In the genomic region with DNA sequence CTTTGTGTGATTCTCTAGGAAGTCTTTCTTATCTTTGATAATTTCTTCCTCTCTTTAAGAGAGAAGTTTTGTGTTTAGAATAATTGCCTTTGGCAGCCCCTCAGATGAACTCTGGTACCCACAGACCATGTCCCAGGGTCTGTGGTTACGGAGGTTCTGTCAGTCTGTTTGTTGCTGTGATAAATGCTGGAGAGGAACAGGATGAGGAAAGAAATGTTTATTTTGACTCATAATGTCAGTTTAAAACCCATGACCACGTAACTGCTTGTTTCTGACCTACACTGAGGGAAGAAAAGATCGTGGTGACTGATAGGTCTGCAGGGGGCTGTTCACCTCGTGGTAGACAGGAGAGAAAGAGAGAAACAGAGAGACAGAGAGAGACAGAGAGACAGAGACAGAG, we compare ENCODE assay signal across 16 mouse cellular contexts. TPM values are rescaled to one million over a fixed set of nuclear protein-coding genes. Genes with fewer than 3 reads are reported as not detected.
A peak's percentile ranks its signal among the peaks of the same experiment; 100 is the strongest.
DNase-seq lines count a peak whose midpoint lies in the region; ATAC-seq and TF ChIP-seq lines count a peak whose summit lies in the region.
"Had no signal": no experiment of that assay in that cellular context is flagged by ENCODE, and none has a peak within 500 bp of the region (broad histone marks: within the 10 kb centered on the region; RNA-seq: fewer than 3 reads in every experiment).

No protein-coding gene starts in this region.

- no peaks in the 10 kb centered on the region for H3K9me3 ChIP-seq in lung, embryonic 15.5 days
- H3K9me3 ChIP-seq in hindbrain, embryonic 14.5 days (ENCODE audit: control insufficient read depth, low read length), result no peaks in the 10 kb centered on the region
- no peaks in the 10 kb centered on the region for H3K9me3 ChIP-seq in neural tube, embryonic 12.5 days
- H3K9me3 ChIP-seq: limb, embryonic 12.5 days had no signal

- peaks cover 16% of the 10 kb centered on the region for H3K4me1 ChIP-seq in lung, embryonic 15.5 days
- H3K4me1 ChIP-seq in hindbrain, embryonic 14.5 days (replicated peaks; ENCODE audit: control insufficient read depth, insufficient read depth, low read length), result peaks cover 8% of the 10 kb centered on the region; the same call in 1 of the 2 replicates
- peaks cover 10% of the 10 kb centered on the region; the same call in 1 of the 2 replicates for H3K4me1 ChIP-seq in neural tube, embryonic 12.5 days
- no peaks in the 10 kb centered on the region for H3K4me1 ChIP-seq in thymus, adult 2 months (replicated peaks; ENCODE audit: control insufficient read depth, insufficient read depth, low read length)

- H3K4me2 ChIP-seq in lung, embryonic 15.5 days, result no peak overlapping the region
- H3K4me2 ChIP-seq in hindbrain, embryonic 14.5 days (replicated peaks), result peak overlapping the region; percentile 72
- peak overlapping the region; percentile 59 for H3K4me2 ChIP-seq in neural tube, embryonic 12.5 days (replicated peaks)

- no peaks in the 10 kb centered on the region for H3K27me3 ChIP-seq in lung, embryonic 15.5 days
- H3K27me3 ChIP-seq in hindbrain, embryonic 14.5 days (ENCODE audit: control insufficient read depth, insufficient read depth, low read length), result no peaks in the 10 kb centered on the region
- no peaks in the 10 kb centered on the region for H3K27me3 ChIP-seq in neural tube, embryonic 12.5 days (replicated peaks)
- no peaks in the 10 kb centered on the region for H3K27me3 ChIP-seq in thymus, adult 2 months (ENCODE audit: control insufficient read depth, insufficient read depth, low read length)
- H3K27me3 ChIP-seq: CH12.LX; limb, embryonic 12.5 days had no signal

- WGBS in lung, embryonic 15.5 days, result 20% methylated on average over 4 of the region's 4 CpGs
- 19% methylated on average over 4 of the region's 4 CpGs for WGBS in hindbrain, embryonic 14.5 days
- WGBS in neural tube, embryonic 12.5 days, result 24% methylated on average over 4 of the region's 4 CpGs
- 11% methylated on average over 4 of the region's 4 CpGs for WGBS in thymus, adult 2 months

- no peak overlapping the region for H3K4me3 ChIP-seq in lung, embryonic 15.5 days
- no peak overlapping the region for H3K4me3 ChIP-seq in hindbrain, embryonic 14.5 days (replicated peaks; ENCODE audit: low read length)
- no peak overlapping the region for H3K4me3 ChIP-seq in neural tube, embryonic 12.5 days
- no peak overlapping the region for H3K4me3 ChIP-seq in thymus, adult 2 months (ENCODE audit: control insufficient read depth, insufficient read depth, low read length)
- H3K4me3 ChIP-seq: limb, embryonic 12.5 days had no signal

- no peak for DNase-seq in lung, postnatal 25 days (ENCODE audit: low spot score)
- peak; percentile 16 for DNase-seq in NIH3T3 (ENCODE audit: low read depth)
- no peak for DNase-seq in hindbrain, embryonic 14.5 days (ENCODE audit: low spot score)
- DNase-seq in right cerebral cortex, postnatal 14 days, result no peak
- DNase-seq in layer of hippocampus, postnatal 10 days (ENCODE audit: low spot score in 2 of 2), result no peak
- DNase-seq in thymus, adult 2 months, result no peak
- DNase-seq: cerebellum, adult 11 months; heart, adult 11 months; heart, postnatal 36 days; layer of hippocampus, postnatal 36 days; lung, postnatal 10 days had no signal

- TF ChIP-seq CTCF in thymus, adult 2 months (IDR thresholded peaks at IDR 0.05; ENCODE audit: borderline replicate concordance, control insufficient read depth, extremely low read depth, insufficient read depth, low read length, poor library complexity), result no peak

- H3K36me3 ChIP-seq in lung, embryonic 15.5 days, result no peaks in the 10 kb centered on the region
- no peaks in the 10 kb centered on the region for H3K36me3 ChIP-seq in hindbrain, embryonic 14.5 days (replicated peaks; ENCODE audit: control insufficient read depth, insufficient read depth)
- H3K36me3 ChIP-seq in neural tube, embryonic 12.5 days, result no peaks in the 10 kb centered on the region
- no peaks in the 10 kb centered on the region for H3K36me3 ChIP-seq in thymus, adult 2 months (ENCODE audit: control insufficient read depth, insufficient read depth, low read length)
- H3K36me3 ChIP-seq: limb, embryonic 12.5 days had no signal

- peak overlapping the region; percentile 15; the same call in 1 of the 2 replicates for H3K27ac ChIP-seq in lung, embryonic 15.5 days
- peak overlapping the region; percentile 78 for H3K27ac ChIP-seq in hindbrain, embryonic 14.5 days
- H3K27ac ChIP-seq in neural tube, embryonic 12.5 days, result no peak overlapping the region; the same call in 1 of the 2 replicates
- no peak overlapping the region for H3K27ac ChIP-seq in thymus, adult 2 months (ENCODE audit: control insufficient read depth, insufficient read depth, low read length)
- H3K27ac ChIP-seq: kidney, postnatal 0 days; limb, embryonic 12.5 days had no signal

- H3K9ac ChIP-seq in lung, embryonic 15.5 days, result no peak overlapping the region
- no peak overlapping the region; the same call in 1 of the 2 replicates for H3K9ac ChIP-seq in hindbrain, embryonic 14.5 days
- H3K9ac ChIP-seq in neural tube, embryonic 12.5 days, result no peak overlapping the region
- H3K9ac ChIP-seq: limb, embryonic 12.5 days had no signal

- TF ChIP-seq POLR2A in thymus, adult 2 months (IDR thresholded peaks at IDR 0.05; ENCODE audit: control insufficient read depth, extremely low read depth, insufficient read depth, low read length, poor library complexity), result no peak

- no peak for ATAC-seq in lung, embryonic 15.5 days (ENCODE audit: borderline replicate concordance, extremely low read depth, low FRiP score, low TSS enrichment)
- no peak for ATAC-seq in hindbrain, embryonic 14.5 days (ENCODE audit: low FRiP score)
- ATAC-seq in neural tube, embryonic 12.5 days (ENCODE audit: low FRiP score, low read depth), result no peak

RNA-seq across cellular contexts. Expression of a gene that starts 38.7 kb away (rescaled TPM):
- 3.4 and 4.3 TPM in 2 replicates for polyA plus RNA-seq in lung, embryonic 15.5 days (2015; fragmentation: Nextera tagmentation; extraction: Ambion mirVana)
- 15.3 and 20.7 TPM in 2 replicates for polyA plus RNA-seq in hindbrain, embryonic 14.5 days (2014; fragmentation: Nextera tagmentation; extraction: Ambion mirVana)
- polyA plus RNA-seq in neural tube, embryonic 12.5 days (2016; fragmentation: Nextera tagmentation; extraction: Ambion mirVana), result 7.7 and 8.7 TPM in 2 replicates
- total RNA-seq in layer of hippocampus, postnatal 10 days (2021), result 10 to 100 TPM; 13.9 to 16.5 TPM
- 1.3 and 1.7 TPM in 2 replicates for polyA plus RNA-seq in thymus, adult 2 months (2012; rRNA removed)
- total RNA-seq: CH12.LX had no signal

RNA-seq across cellular contexts. Expression of a gene that starts 46.3 kb away (rescaled TPM):
- 30.6 and 32.5 TPM in 2 replicates for polyA plus RNA-seq in lung, embryonic 15.5 days (2015; fragmentation: Nextera tagmentation; extraction: Ambion mirVana)
- 14.3 and 15.0 TPM in 2 replicates for polyA plus RNA-seq in hindbrain, embryonic 14.5 days (2014; fragmentation: Nextera tagmentation; extraction: Ambion mirVana)
- 20.9 and 22.1 TPM in 2 replicates for polyA plus RNA-seq in neural tube, embryonic 12.5 days (2016; fragmentation: Nextera tagmentation; extraction: Ambion mirVana)
- total RNA-seq in layer of hippocampus, postnatal 10 days (2021), result 10 to 100 TPM; 29.7 to 30.8 TPM
- 6.3 and 6.4 TPM in 2 replicates for polyA plus RNA-seq in thymus, adult 2 months (2012; rRNA removed)
- total RNA-seq: CH12.LX had no signal

Comparison
In these comparisons a context has a peak if more than half of its experiments do, and no peak if none do; other contexts are left out.
1. H3K27ac ChIP-seq: peak in lung, embryonic 15.5 days (single experiment) and hindbrain, embryonic 14.5 days (single experiment); none in neural tube, embryonic 12.5 days (single experiment) and thymus, adult 2 months (single experiment).